Mouse (Mus musculus) E14TG2a.4 (cell line): ENCODE measurements around the gene Tmem86a.

Source experiments
- CTCF ChIP-seq: conservative IDR thresholded peaks from 2 replicates; pipeline ENCODE4 v1.5.1; 2014; ENCODE audit warnings: low read length
- NANOG ChIP-seq: IDR thresholded peaks from 2 replicates; pipeline ENCODE4 v1.6.1; 2014; ENCODE audit warnings: borderline replicate concordance, low read length, mixed read lengths
- POU5F1 ChIP-seq: IDR thresholded peaks from 2 replicates; pipeline ENCODE4 v1.6.1; 2014; ENCODE audit warnings: low read length, borderline replicate concordance

DNA sequence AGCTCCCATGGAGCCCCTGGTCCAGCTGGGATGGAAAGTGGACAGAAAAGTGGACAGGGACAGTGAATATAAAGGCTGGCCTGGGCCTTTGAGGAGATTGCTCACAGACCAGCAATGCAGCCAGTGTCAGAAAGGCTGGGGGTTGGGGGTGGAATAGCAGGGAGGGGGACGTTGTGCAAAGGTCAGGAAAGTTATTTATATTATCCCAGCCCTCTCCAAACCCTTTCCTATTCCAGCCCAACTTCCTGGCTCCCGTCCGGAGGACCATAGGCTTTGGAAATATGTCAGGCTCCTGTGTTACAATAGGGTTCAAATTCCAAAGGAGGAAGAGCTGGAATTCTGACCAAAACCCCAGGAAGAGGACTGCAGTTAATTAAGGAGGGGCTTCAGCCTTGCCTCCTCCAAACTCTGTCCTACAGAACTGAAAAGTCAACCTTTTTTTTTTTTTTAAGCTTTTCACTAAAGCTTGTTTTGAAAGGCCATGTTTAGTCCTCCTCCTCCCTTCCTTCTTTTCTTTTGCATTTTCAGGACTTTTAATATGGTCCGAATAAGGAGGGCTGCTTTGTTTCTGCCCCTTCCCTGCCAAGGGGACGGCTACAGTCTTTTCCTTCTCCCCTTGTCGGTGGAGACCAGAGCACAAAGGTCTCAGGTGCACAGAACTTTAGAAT lies 7.4 kb upstream of the Tmem86a start:
- TF ChIP-seq CTCF (no peak), POU5F1 (no peak), NANOG (no peak)
